Mouse (Mus musculus): ENCODE results near the gene Ppp1r27. TPM values are rescaled to one million over a fixed set of nuclear protein-coding genes. Genes with fewer than 3 reads are reported as not detected.

Ppp1r27 gene
- polyA plus RNA-seq, 1 experiment from 2014 or later: not detected

Other genes with a start within 250 kb of the Ppp1r27 start
- gene Actg1, start 202.6 kb downstream of the Ppp1r27 start, polyA plus RNA-seq (2014; fragmentation: Nextera tagmentation; extraction: Ambion mirVana): 2,808 and 3,088 TPM in 2 replicates
- 1.0 TPM in 1 of 2 replicates, not detected in the other for gene Fscn2, start 189.6 kb downstream of the Ppp1r27 start, polyA plus RNA-seq (2014; fragmentation: Nextera tagmentation; extraction: Ambion mirVana)
- gene Faap100, start 172.4 kb downstream of the Ppp1r27 start, polyA plus RNA-seq (2014; fragmentation: Nextera tagmentation; extraction: Ambion mirVana): 33.8 and 39.8 TPM in 2 replicates
- gene Nploc4, start 113.4 kb downstream of the Ppp1r27 start, polyA plus RNA-seq (2014; fragmentation: Nextera tagmentation; extraction: Ambion mirVana): 52.4 and 56.4 TPM in 2 replicates
- 0.19 TPM in 1 of 2 replicates, not detected in the other for gene Tspan10, start 108.5 kb downstream of the Ppp1r27 start, polyA plus RNA-seq (2014; fragmentation: Nextera tagmentation; extraction: Ambion mirVana)
- gene Pde6g, start 97.6 kb downstream of the Ppp1r27 start, polyA plus RNA-seq (2014; fragmentation: Nextera tagmentation; extraction: Ambion mirVana): 0.21 and 0.59 TPM in 2 replicates
- 11.3 and 11.6 TPM in 2 replicates for gene Oxld1, start 93.1 kb downstream of the Ppp1r27 start, polyA plus RNA-seq (2014; fragmentation: Nextera tagmentation; extraction: Ambion mirVana)
- 30.3 and 33.8 TPM in 2 replicates for gene Ccdc137, start 93.0 kb downstream of the Ppp1r27 start, polyA plus RNA-seq (2014; fragmentation: Nextera tagmentation; extraction: Ambion mirVana)
- gene Arl16, start 83.5 kb downstream of the Ppp1r27 start, polyA plus RNA-seq (2014; fragmentation: Nextera tagmentation; extraction: Ambion mirVana): 50.1 and 54.2 TPM in 2 replicates
- 152 and 160 TPM in 2 replicates for gene Mrpl12, start 66.5 kb downstream of the Ppp1r27 start, polyA plus RNA-seq (2014; fragmentation: Nextera tagmentation; extraction: Ambion mirVana)
- gene Slc25a10, start 59.3 kb downstream of the Ppp1r27 start, polyA plus RNA-seq (2014; fragmentation: Nextera tagmentation; extraction: Ambion mirVana): 50.9 and 57.5 TPM in 2 replicates
- gene Gcgr, start 20.4 kb downstream of the Ppp1r27 start, polyA plus RNA-seq (2014; fragmentation: Nextera tagmentation; extraction: Ambion mirVana): 0.35 TPM in 1 of 2 replicates, not detected in the other
- 213 and 247 TPM in 2 replicates for gene Mcrip1, start 1.4 kb downstream of the Ppp1r27 start, polyA plus RNA-seq (2014; fragmentation: Nextera tagmentation; extraction: Ambion mirVana)
- 439 and 476 TPM in 2 replicates for gene P4hb, start 22.1 kb upstream of the Ppp1r27 start, polyA plus RNA-seq (2014; fragmentation: Nextera tagmentation; extraction: Ambion mirVana)
- gene Arhgdia, start 30.5 kb upstream of the Ppp1r27 start, polyA plus RNA-seq (2014; fragmentation: Nextera tagmentation; extraction: Ambion mirVana): 621 and 667 TPM in 2 replicates
- gene Alyref, start 47.2 kb upstream of the Ppp1r27 start, polyA plus RNA-seq (2014; fragmentation: Nextera tagmentation; extraction: Ambion mirVana): 808 and 816 TPM in 2 replicates
- 200 and 217 TPM in 2 replicates for gene Anapc11, start 47.3 kb upstream of the Ppp1r27 start, polyA plus RNA-seq (2014; fragmentation: Nextera tagmentation; extraction: Ambion mirVana)
- not detected in 2 replicates for gene Npb, start 57.3 kb upstream of the Ppp1r27 start, polyA plus RNA-seq (2014; fragmentation: Nextera tagmentation; extraction: Ambion mirVana)
- 126 and 134 TPM in 2 replicates for gene Pcyt2, start 66.8 kb upstream of the Ppp1r27 start, polyA plus RNA-seq (2014; fragmentation: Nextera tagmentation; extraction: Ambion mirVana)
- gene Sirt7, start 74.1 kb upstream of the Ppp1r27 start, polyA plus RNA-seq (2014; fragmentation: Nextera tagmentation; extraction: Ambion mirVana): 37.8 and 41.1 TPM in 2 replicates
- 25.5 and 26.4 TPM in 2 replicates for gene Mafg, start 82.5 kb upstream of the Ppp1r27 start, polyA plus RNA-seq (2014; fragmentation: Nextera tagmentation; extraction: Ambion mirVana)
- 33.7 and 36.9 TPM in 2 replicates for gene Pycr1, start 92.6 kb upstream of the Ppp1r27 start, polyA plus RNA-seq (2014; fragmentation: Nextera tagmentation; extraction: Ambion mirVana)
- 0.51 TPM in 1 of 2 replicates, not detected in the other for gene Myadml2, start 97.0 kb upstream of the Ppp1r27 start, polyA plus RNA-seq (2014; fragmentation: Nextera tagmentation; extraction: Ambion mirVana)
- gene Notum, start 110.0 kb upstream of the Ppp1r27 start, polyA plus RNA-seq (2014; fragmentation: Nextera tagmentation; extraction: Ambion mirVana): 0.61 and 1.3 TPM in 2 replicates
- gene Aspscr1, start 121.8 kb upstream of the Ppp1r27 start, polyA plus RNA-seq (2014; fragmentation: Nextera tagmentation; extraction: Ambion mirVana): 129 and 133 TPM in 2 replicates
- gene Cenpx, start 162.6 kb upstream of the Ppp1r27 start, polyA plus RNA-seq (2014; fragmentation: Nextera tagmentation; extraction: Ambion mirVana): 121 and 130 TPM in 2 replicates
- 53.3 and 54.4 TPM in 2 replicates for gene Lrrc45, start 162.8 kb upstream of the Ppp1r27 start, polyA plus RNA-seq (2014; fragmentation: Nextera tagmentation; extraction: Ambion mirVana)
- gene Rac3, start 170.3 kb upstream of the Ppp1r27 start, polyA plus RNA-seq (2014; fragmentation: Nextera tagmentation; extraction: Ambion mirVana): 7.5 and 10.6 TPM in 2 replicates
- 10.8 and 11.8 TPM in 2 replicates for gene Dcxr, start 176.1 kb upstream of the Ppp1r27 start, polyA plus RNA-seq (2014; fragmentation: Nextera tagmentation; extraction: Ambion mirVana)
- 1.8 TPM in 1 of 2 replicates, not detected in the other for gene Cbr2, start 181.0 kb upstream of the Ppp1r27 start, polyA plus RNA-seq (2014; fragmentation: Nextera tagmentation; extraction: Ambion mirVana)
- 7.6 and 8.3 TPM in 2 replicates for gene Hmga1b, start 211.7 kb upstream of the Ppp1r27 start, polyA plus RNA-seq (2014; fragmentation: Nextera tagmentation; extraction: Ambion mirVana)
- gene Rfng, start 233.1 kb upstream of the Ppp1r27 start, polyA plus RNA-seq (2014; fragmentation: Nextera tagmentation; extraction: Ambion mirVana): 45.4 and 48.3 TPM in 2 replicates
- gene Gps1, start 233.1 kb upstream of the Ppp1r27 start, polyA plus RNA-seq (2014; fragmentation: Nextera tagmentation; extraction: Ambion mirVana): 271 and 304 TPM in 2 replicates
- 71.7 and 80.3 TPM in 2 replicates for gene Dus1l, start 245.3 kb upstream of the Ppp1r27 start, polyA plus RNA-seq (2014; fragmentation: Nextera tagmentation; extraction: Ambion mirVana)